9 mouse cellular contexts compared by ENCODE assay signal in genomic region chr5:143254487-143255130, GRCm38 (mm10). TPM values are rescaled to one million over a fixed set of nuclear protein-coding genes. Genes with fewer than 3 reads are reported as not detected.
DNase-seq lines count a peak whose midpoint lies in the region; ATAC-seq lines count a peak whose summit lies in the region.
"Had no signal": no experiment of that assay in that cellular context is flagged by ENCODE, and none has a peak within 500 bp of the region (broad histone marks: within the 10 kb centered on the region; RNA-seq: fewer than 3 reads in every experiment).

No protein-coding gene starts in this region.

- H3K36me3 ChIP-seq in intestine, embryonic 15.5 days, result peaks cover 15% of the 10 kb centered on the region

- H3K27me3 ChIP-seq in intestine, embryonic 15.5 days (replicated peaks), result peaks cover 69% of the 10 kb centered on the region

- no peaks in the 10 kb centered on the region for H3K9me3 ChIP-seq in intestine, embryonic 15.5 days

- H3K4me2 ChIP-seq in intestine, embryonic 15.5 days (replicated peaks), result peak overlapping the region; percentile 82

- peak; percentile 14 for DNase-seq in gastrocnemius, postnatal 10 days
- no peak for DNase-seq in gastrocnemius, postnatal 25 days
- peak; percentile 21 for DNase-seq in thymus, postnatal 4 days
- DNase-seq in thymus, postnatal 0 days (ENCODE audit: low spot score), result no peak
- no peak for DNase-seq in adrenal gland, postnatal 4 days (ENCODE audit: low spot score in 2 of 2)
- no peak for DNase-seq in MN1 (ENCODE audit: low spot score)
- no peak for DNase-seq in ovary, adult 18-20 months (ENCODE audit: low spot score)

- no peak overlapping the region for H3K27ac ChIP-seq in intestine, embryonic 15.5 days

- peaks cover 17% of the 10 kb centered on the region for H3K4me1 ChIP-seq in intestine, embryonic 15.5 days (replicated peaks)

- H3K9ac ChIP-seq in intestine, embryonic 15.5 days, result no peak overlapping the region

- H3K4me3 ChIP-seq in intestine, embryonic 15.5 days (replicated peaks), result peak overlapping the region; percentile 40
- H3K4me3 ChIP-seq: erythroblast, embryonic 14.5 days had no signal

- ATAC-seq in intestine, embryonic 15.5 days, result no peak

- WGBS in intestine, embryonic 15.5 days, result 46% methylated on average over 66 of the region's 66 CpGs

RNA-seq across cellular contexts. Expression of gene Zfp316, which starts 15.2 kb away (rescaled TPM):
- total RNA-seq in gastrocnemius, postnatal 10 days (2021), result 1 to 10 TPM; 4.4 to 4.5 TPM
- total RNA-seq in gastrocnemius, postnatal 25 days (2021), result 1 to 10 TPM; 2.9 to 3.1 TPM
- 0.75 and 0.78 TPM in 2 replicates for polyA plus RNA-seq in thymus, postnatal 0 days (2015; fragmentation: Nextera tagmentation; extraction: Ambion mirVana)
- polyA plus RNA-seq in intestine, embryonic 15.5 days (2015; fragmentation: Nextera tagmentation; extraction: Ambion mirVana), result 2.2 and 2.4 TPM in 2 replicates
- total RNA-seq in adrenal gland, postnatal 4 days (2021), result 10 to 100 TPM; 12.3 to 14.1 TPM

RNA-seq across cellular contexts. Expression of gene Zfp12, which starts 19.6 kb away (rescaled TPM):
- total RNA-seq in gastrocnemius, postnatal 10 days (2021), result 10 to 100 TPM; 10.5 to 11.6 TPM
- 1 to 10 TPM; 6.7 to 8.0 TPM for total RNA-seq in gastrocnemius, postnatal 25 days (2021)
- polyA plus RNA-seq in thymus, postnatal 0 days (2015; fragmentation: Nextera tagmentation; extraction: Ambion mirVana), result 7.9 and 8.1 TPM in 2 replicates
- 9.8 and 10.2 TPM in 2 replicates for polyA plus RNA-seq in intestine, embryonic 15.5 days (2015; fragmentation: Nextera tagmentation; extraction: Ambion mirVana)
- 10 to 100 TPM; 24.8 to 29.1 TPM for total RNA-seq in adrenal gland, postnatal 4 days (2021)

RNA-seq across cellular contexts. Expression of gene Spdye4a, which starts 27.9 kb away (rescaled TPM):
- total RNA-seq in gastrocnemius, postnatal 10 days (2021), result not detected
- not detected for total RNA-seq in gastrocnemius, postnatal 25 days (2021)
- polyA plus RNA-seq in thymus, postnatal 0 days (2015; fragmentation: Nextera tagmentation; extraction: Ambion mirVana), result not detected in 2 replicates
- not detected in 2 replicates for polyA plus RNA-seq in intestine, embryonic 15.5 days (2015; fragmentation: Nextera tagmentation; extraction: Ambion mirVana)
- not detected for total RNA-seq in adrenal gland, postnatal 4 days (2021)

RNA-seq across cellular contexts. Expression of gene Zfp853, which starts 38.8 kb away (rescaled TPM):
- under 1 TPM; 0.66 to 0.75 TPM for total RNA-seq in gastrocnemius, postnatal 10 days (2021)
- total RNA-seq in gastrocnemius, postnatal 25 days (2021), result under 1 TPM in 1 of 2 experiments, not detected in 1; 0.28 TPM
- polyA plus RNA-seq in thymus, postnatal 0 days (2015; fragmentation: Nextera tagmentation; extraction: Ambion mirVana), result 0.04 and 0.08 TPM in 2 replicates
- polyA plus RNA-seq in intestine, embryonic 15.5 days (2015; fragmentation: Nextera tagmentation; extraction: Ambion mirVana), result 0.05 and 0.06 TPM in 2 replicates
- 1 to 10 TPM; 1.1 to 1.5 TPM for total RNA-seq in adrenal gland, postnatal 4 days (2021)

Comparison
In these comparisons a context has a peak if more than half of its experiments do, and no peak if none do; other contexts are left out.
1. DNase-seq: peak in gastrocnemius, postnatal 10 days (single experiment) and thymus, postnatal 4 days (single experiment); none in gastrocnemius, postnatal 25 days (single experiment), thymus, postnatal 0 days (single experiment), adrenal gland, postnatal 4 days (0 of 2), MN1 (single experiment) and ovary, adult 18-20 months (single experiment).